Mouse (Mus musculus): ENCODE data around the gene Atg4a-ps. TPM values are rescaled to one million over a fixed set of nuclear protein-coding genes. Genes with fewer than 3 reads are reported as not detected.
A peak's percentile ranks its signal among the peaks of the same experiment; 100 is the strongest.

Gene Atg4a-ps
- polyA plus RNA-seq, 1 experiment from 2014 or later, result not detected

DNA sequence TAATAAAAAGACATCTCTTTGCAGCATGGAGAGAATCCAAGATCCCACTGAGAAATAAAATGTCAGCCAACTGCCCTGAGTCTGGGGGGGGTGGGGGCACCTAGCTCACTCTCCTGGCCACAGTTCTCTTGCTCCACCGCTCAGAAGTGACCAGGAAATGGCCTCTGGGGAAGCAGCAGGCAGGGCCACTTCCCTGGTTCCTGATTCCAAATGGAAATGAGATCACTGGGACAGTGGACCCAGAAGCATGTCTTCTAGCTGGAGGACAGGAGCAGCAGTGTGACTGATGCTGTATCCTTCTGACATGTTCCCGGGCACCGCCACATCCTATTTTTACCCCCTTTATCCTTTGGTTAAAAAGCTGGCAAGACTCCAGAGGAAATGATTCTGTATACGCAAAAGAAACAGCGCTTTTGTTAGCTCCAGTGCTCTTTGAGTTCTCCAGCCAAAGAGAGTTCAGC lies 21.2 kb downstream of the Atg4a-ps start:
- no peak for DNase-seq (ENCODE audit: low spot score)
- Histone ChIP-seq H3K36me3 (no peaks in the 10 kb centered on the region), H3K4me1 (0 out of 2 replicates have a peak, but pooled peaks cover 6% of the 10 kb centered on the region), H3K4me3 (no peak overlapping the region), H3K9me3 (replicated peaks) (no peaks in the 10 kb centered on the region), H3K27me3 (ENCODE audit: low read depth, poor library complexity, severe bottlenecking) (no peaks in the 10 kb centered on the region), H3K27ac (no peak overlapping the region)
- 83% methylated on average over 5 of the region's 5 CpGs for WGBS

DNA sequence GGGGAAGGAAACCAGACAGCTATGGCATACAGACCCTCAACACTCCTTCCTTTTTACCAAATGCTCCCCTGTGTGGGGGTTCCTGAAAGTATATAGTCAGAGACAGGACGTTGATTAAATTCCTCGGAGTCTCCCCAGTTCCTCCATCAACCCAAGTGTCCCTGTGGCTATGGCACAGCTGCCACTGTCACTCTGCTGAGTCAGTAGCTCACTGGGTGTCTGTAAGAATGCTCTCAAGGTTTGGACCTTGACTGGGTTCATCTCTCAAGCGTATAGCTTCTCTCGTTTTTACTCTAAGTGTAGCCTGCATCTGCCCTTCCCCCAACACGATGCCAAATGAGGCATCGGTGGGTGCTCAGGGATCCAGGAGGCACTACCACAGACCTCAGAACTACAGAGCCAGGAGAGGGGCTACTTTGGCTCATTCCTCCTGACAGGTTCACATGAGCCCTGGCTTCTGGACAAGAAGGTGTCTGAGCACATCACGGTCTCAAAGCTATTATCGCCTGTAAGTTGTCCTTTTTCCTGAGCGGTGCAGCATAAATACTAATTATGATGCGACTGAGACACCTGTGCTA lies 21.9 kb downstream of the Atg4a-ps start:
- Histone ChIP-seq H3K27ac (no peak overlapping the region), H3K27me3 (ENCODE audit: low read depth, poor library complexity, severe bottlenecking) (no peaks in the 10 kb centered on the region), H3K4me3 (no peak overlapping the region), H3K4me1 (0 out of 2 replicates have a peak, but pooled peaks cover 6% of the 10 kb centered on the region), H3K36me3 (no peaks in the 10 kb centered on the region), H3K9me3 (replicated peaks) (no peaks in the 10 kb centered on the region)
- 95% methylated on average over 10 of the region's 10 CpGs for WGBS
- no peak for DNase-seq (ENCODE audit: low spot score)

DNA sequence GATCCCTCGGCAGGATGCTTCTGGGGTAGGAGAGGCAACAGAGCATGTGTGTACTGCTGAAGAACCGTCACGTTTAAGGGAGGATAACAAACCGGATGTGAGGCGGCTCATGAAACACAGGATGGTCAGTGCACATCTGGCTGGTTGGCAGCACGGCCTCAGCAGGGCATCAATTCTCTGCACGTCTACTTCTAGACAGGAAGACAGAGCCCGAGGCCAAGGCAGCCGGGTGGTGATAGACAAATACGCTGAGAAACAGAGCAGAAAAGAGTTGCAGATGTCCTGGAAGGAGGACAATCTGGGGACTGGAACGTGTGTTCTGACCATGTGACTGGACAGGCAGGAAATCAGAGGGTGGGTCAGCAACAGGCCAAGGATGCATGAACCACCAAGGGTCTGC lies 25.8 kb downstream of the Atg4a-ps start:
- Histone ChIP-seq H3K4me3 (no peak overlapping the region), H3K36me3 (no peaks in the 10 kb centered on the region), H3K9me3 (replicated peaks) (no peaks in the 10 kb centered on the region), H3K4me1 (peaks cover 19% of the 10 kb centered on the region), H3K27ac (no peak overlapping the region), H3K27me3 (ENCODE audit: low read depth, poor library complexity, severe bottlenecking) (no peaks in the 10 kb centered on the region)
- 65% methylated on average over 11 of the region's 11 CpGs for WGBS
- no peak for DNase-seq (ENCODE audit: low spot score)

DNA sequence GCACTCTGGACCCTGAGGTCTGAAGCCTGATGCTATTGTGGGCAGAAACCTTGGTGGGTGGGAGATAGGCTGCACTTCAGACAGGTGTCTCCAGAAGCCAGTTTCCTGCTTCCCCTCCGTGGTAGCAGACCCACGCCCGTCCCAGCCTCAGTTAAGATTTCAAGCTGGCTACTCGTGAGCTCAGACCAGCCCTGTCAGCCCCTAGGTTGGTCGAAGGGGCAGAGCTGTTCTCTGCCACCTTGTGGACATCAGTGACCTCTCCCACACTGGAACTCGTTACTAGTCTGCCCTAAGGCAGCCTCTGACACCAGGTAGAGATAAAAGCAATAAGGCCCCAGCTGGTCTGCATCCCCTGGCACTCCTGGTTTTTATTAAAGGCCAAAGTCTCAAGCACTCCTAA lies 28.9 kb downstream of the Atg4a-ps start:
- WGBS, result 21% methylated on average over 6 of the region's 6 CpGs
- H3K9me3 ChIP-seq (replicated peaks), result no peaks in the 10 kb centered on the region
- peak; percentile 49 for DNase-seq (ENCODE audit: low spot score)
- H3K4me1 ChIP-seq, result peaks cover 19% of the 10 kb centered on the region
- H3K4me3 ChIP-seq, result no peak overlapping the region
- H3K36me3 ChIP-seq, result no peaks in the 10 kb centered on the region
- 0 out of 2 replicates have a peak overlapping the region, but pooled peaks have one; percentile 10 for H3K27ac ChIP-seq
- no peaks in the 10 kb centered on the region for H3K27me3 ChIP-seq (ENCODE audit: low read depth, poor library complexity, severe bottlenecking)

DNA sequence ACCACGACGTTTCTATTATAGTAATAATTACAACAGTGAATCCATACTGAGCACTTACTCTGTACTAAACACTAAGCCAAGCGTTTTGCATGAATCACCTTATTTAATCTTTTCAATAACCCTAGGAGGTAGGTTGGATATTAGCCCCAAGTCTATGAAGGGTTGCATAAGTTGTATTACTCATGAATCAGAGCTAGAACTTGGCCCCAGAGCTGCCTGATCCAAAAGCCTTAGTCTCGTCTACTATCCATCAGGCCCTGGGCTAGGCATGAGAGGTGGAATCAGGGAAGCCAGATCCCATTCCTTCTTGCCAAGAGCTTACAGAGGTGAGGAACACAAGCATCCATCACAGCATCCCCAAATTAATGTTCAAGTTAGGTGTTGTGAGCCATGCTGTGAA lies 30.2 kb downstream of the Atg4a-ps start:
- no peak overlapping the region for H3K27ac ChIP-seq
- H3K4me1 ChIP-seq, result peaks cover 19% of the 10 kb centered on the region
- WGBS, result 85% methylated on average over 4 of the region's 4 CpGs
- no peak for DNase-seq (ENCODE audit: low spot score)
- H3K27me3 ChIP-seq (ENCODE audit: low read depth, poor library complexity, severe bottlenecking), result no peaks in the 10 kb centered on the region
- H3K9me3 ChIP-seq (replicated peaks), result no peaks in the 10 kb centered on the region
- no peaks in the 10 kb centered on the region for H3K36me3 ChIP-seq
- H3K4me3 ChIP-seq, result no peak overlapping the region

DNA sequence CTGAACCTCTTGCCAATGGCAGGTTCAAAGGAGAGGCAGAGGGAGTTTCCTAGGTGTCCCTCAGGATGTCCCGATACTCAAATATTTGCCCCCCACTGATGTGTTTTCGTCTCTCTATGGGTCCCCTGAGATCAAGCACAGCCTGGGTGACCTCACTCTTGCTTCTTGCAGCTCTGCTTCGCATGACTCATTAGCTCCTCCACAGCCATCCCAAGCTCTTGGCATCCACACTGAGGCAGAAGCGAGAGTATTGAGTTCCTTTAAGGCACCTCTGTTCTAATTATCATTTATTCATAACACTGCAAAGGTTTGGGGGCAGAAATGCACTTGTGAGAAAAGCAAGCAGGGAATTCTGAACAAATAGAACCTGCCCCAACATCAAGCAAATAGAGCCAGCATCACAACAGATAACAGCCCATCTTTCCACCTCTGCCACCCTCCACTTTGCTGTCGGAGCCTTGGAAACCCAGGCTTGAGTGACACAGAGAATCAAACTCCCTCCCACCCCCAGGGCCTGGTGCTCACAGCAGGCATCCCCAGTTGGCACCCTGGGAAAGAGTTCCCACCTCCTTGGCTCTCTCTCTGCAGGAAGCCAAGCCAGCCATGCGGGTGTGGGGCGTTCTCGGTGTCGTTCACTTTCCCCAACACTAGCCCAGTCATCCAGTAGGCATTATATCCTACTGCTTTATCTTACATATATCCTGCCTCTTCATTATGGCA lies 33.1 kb downstream of the Atg4a-ps start:
- no peaks in the 10 kb centered on the region for H3K27me3 ChIP-seq (ENCODE audit: low read depth, poor library complexity, severe bottlenecking)
- no peaks in the 10 kb centered on the region for H3K36me3 ChIP-seq
- H3K4me1 ChIP-seq, result peaks cover 11% of the 10 kb centered on the region
- H3K27ac ChIP-seq, result no peak overlapping the region
- H3K9me3 ChIP-seq (replicated peaks), result no peaks in the 10 kb centered on the region
- no peak overlapping the region for H3K4me3 ChIP-seq
- 73% methylated on average over 9 of the region's 9 CpGs for WGBS
- no peak for DNase-seq (ENCODE audit: low spot score)

DNA sequence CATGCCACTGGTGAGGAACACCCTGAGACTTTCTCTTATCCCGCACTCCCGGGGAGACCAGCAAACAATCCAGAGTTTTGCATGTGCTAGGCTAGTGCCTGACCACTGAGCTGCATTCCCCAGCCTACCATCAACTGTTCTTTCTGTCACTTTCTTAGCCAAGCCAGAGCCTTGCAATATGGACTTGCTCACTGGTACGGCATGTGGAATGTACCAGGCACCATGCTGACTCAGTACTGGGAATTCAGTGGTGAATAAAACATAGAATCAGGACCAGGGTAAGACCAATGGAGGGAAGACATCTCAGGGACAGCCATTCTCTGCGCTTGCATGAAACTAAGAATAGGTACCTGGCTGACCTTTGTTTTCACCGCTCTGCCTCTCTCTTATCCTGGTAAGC lies 35.6 kb downstream of the Atg4a-ps start:
- Histone ChIP-seq H3K27me3 (ENCODE audit: low read depth, poor library complexity, severe bottlenecking) (no peaks in the 10 kb centered on the region), H3K4me3 (no peak overlapping the region), H3K9me3 (replicated peaks) (no peaks in the 10 kb centered on the region), H3K36me3 (no peaks in the 10 kb centered on the region), H3K27ac (no peak overlapping the region), H3K4me1 (peaks cover 10% of the 10 kb centered on the region)
- WGBS, result 90% methylated on average over 5 of the region's 5 CpGs
- DNase-seq (ENCODE audit: low spot score), result no peak

DNA sequence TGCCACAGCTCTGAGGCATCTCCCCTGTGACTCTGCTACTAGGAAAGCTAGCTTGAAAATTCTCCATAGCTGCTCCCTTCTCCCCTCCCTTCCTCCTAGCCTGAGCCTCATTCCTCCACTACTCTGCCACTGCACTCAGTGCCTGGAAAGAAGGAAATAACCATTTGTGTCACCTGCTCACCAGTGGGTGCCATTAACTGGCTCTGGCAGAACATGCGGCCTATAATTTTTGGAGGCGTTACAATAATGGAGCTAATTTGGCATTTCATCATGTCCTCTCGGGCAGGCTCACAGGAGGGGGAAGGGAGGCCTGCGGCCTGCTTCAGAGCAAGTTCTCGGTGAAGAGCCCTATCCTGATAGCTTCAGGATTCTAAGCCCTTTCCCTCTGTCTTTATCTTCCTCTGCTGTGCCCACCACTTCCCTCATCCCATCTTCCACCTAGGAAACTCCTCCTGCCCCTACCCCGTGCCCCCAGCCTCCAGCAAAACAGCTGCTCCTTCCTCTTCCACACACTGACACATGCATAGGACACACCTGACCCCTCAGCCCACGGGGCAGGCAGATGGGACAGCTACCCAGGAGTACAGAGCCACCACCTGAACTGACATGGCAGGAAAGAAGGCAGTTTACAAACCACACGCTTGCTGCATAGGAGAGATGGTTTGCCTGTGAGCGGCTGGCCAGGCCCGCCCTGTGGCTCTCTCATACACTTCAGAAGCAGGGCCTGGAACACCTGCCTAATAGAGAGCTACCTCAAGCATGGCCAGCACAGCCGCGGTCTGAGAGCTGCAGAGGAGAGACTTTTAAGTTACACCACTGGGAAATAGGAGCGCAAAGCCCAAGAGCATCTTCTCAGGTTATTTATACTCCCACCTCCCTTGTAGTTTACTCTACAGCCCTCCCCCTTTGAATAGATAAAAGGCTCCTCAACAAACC lies 38.9 kb downstream of the Atg4a-ps start:
- Histone ChIP-seq H3K27ac (peak overlapping the region; percentile 17; the same call in 1 of the 2 replicates), H3K4me1 (peaks cover 13% of the 10 kb centered on the region), H3K27me3 (ENCODE audit: low read depth, poor library complexity, severe bottlenecking) (no peaks in the 10 kb centered on the region), H3K9me3 (replicated peaks) (no peaks in the 10 kb centered on the region), H3K4me3 (no peak overlapping the region), H3K36me3 (no peaks in the 10 kb centered on the region)
- no peak for DNase-seq (ENCODE audit: low spot score)
- WGBS, result 86% methylated on average over 13 of the region's 13 CpGs

DNA sequence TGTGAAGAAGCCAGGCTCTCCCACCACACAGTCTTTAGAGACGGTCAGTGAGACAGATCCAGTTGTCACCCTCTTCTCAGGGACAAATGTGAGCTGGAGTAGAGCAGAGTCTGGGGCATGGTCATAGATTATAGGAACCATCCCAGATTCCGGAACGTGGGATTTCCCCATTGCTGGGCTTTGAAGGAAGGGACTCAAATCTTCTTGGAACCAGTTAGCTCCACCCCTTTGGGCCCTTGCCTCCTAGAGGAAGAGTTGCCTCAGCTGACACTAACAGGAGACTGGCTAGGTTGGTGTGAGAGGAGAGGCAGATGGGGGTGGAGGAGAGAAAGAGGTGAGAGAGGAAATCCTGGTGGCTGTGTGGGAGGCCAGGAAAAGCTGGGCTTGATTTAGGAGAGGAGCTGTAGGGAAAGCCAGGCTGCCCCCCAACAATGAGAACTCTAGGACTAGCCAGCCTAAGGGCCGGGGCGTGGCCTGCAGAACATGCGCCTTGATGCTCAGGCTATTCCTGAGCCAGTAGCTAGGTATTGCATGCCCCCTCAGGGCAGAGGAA lies 39.7 kb downstream of the Atg4a-ps start:
- H3K9me3 ChIP-seq (replicated peaks), result no peaks in the 10 kb centered on the region
- peak overlapping the region; percentile 17; the same call in 1 of the 2 replicates for H3K27ac ChIP-seq
- no peak for DNase-seq (ENCODE audit: low spot score)
- WGBS, result 85% methylated on average over 6 of the region's 6 CpGs
- no peak overlapping the region for H3K4me3 ChIP-seq
- H3K27me3 ChIP-seq (ENCODE audit: low read depth, poor library complexity, severe bottlenecking), result no peaks in the 10 kb centered on the region
- H3K36me3 ChIP-seq, result no peaks in the 10 kb centered on the region
- peaks cover 15% of the 10 kb centered on the region for H3K4me1 ChIP-seq

DNA sequence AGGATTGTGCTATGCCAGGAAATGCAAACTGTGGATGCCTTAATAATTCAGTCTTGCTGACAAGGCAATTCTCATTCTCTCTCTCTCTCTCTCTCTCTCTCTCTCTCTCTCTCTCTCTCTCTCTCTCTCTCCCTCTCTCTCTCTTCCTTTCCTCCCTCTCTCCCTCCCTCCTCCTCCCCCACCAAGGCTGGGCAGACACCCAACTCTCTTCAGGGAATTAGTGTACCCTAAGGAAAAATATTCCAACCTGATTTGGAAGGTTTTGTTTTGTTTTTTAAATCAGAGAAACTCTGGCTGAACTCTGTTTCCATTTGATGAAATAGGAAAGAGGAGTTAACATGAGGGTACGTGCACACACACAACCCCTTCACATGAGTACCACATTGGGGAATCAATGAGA lies 44.3 kb downstream of the Atg4a-ps start:
- Histone ChIP-seq H3K4me1 (peaks cover 22% of the 10 kb centered on the region), H3K27me3 (ENCODE audit: low read depth, poor library complexity, severe bottlenecking) (no peaks in the 10 kb centered on the region), H3K36me3 (no peaks in the 10 kb centered on the region), H3K4me3 (no peak overlapping the region), H3K27ac (no peak overlapping the region), H3K9me3 (replicated peaks) (no peaks in the 10 kb centered on the region)
- 92% methylated on average over 1 of the region's 1 CpGs for WGBS
- DNase-seq (ENCODE audit: low spot score), result no peak

DNA sequence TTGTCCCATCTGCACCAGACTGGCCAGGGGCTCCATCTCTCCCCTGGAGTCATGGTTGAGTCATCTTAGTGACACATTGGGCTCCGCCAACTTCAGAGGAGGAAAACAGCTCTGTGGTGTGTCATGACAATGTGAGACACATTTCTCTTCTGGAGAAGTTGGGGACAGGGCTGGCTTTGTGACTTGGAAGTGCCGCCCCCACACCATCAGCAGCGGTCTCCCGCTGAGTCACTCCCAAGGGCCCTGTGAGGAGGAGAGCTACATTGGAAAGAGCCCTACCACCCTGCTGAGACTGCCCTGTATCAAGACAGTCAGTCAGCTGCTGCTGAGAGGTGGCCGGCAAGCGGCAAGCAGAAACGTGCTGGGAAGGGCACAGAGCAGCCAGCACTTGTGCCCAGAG lies 44.9 kb downstream of the Atg4a-ps start:
- no peaks in the 10 kb centered on the region for H3K9me3 ChIP-seq (replicated peaks)
- H3K4me1 ChIP-seq, result peaks cover 17% of the 10 kb centered on the region
- H3K4me3 ChIP-seq, result no peak overlapping the region
- no peak overlapping the region; the same call in 1 of the 2 replicates for H3K27ac ChIP-seq
- DNase-seq (ENCODE audit: low spot score), result no peak
- H3K27me3 ChIP-seq (ENCODE audit: low read depth, poor library complexity, severe bottlenecking), result no peaks in the 10 kb centered on the region
- 48% methylated on average over 7 of the region's 7 CpGs for WGBS
- H3K36me3 ChIP-seq, result no peaks in the 10 kb centered on the region

DNA sequence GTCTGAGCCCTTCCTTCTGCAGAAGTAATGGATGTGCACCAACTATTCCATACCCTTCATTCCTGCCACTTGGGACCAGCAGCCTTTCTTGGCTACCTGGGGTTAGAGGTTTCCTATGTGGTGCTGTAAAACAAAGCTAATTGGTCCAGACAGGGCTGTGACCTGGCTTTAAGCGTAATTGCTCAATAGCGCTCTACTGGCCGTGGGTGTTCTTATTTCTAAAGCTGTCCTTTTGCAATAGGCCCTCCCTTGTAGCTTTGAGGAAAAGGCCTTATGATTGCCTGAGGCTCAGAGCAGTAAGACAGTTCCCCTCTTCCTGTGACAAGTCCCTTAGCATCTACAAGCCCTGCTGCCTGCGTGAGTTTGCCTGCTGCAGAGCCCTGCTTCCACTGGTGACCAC lies 48.3 kb downstream of the Atg4a-ps start:
- no peak for DNase-seq (ENCODE audit: low spot score)
- no peaks in the 10 kb centered on the region for H3K36me3 ChIP-seq
- no peak overlapping the region for H3K4me3 ChIP-seq
- no peaks in the 10 kb centered on the region for H3K27me3 ChIP-seq (ENCODE audit: low read depth, poor library complexity, severe bottlenecking)
- no peak overlapping the region for H3K27ac ChIP-seq
- no peaks in the 10 kb centered on the region for H3K9me3 ChIP-seq (replicated peaks)
- WGBS, result 72% methylated on average over 4 of the region's 4 CpGs
- H3K4me1 ChIP-seq, result peaks cover 16% of the 10 kb centered on the region

Data from limb, embryonic 10.5 days (tissue).